Mouse (Mus musculus) thymus, adult 2 months (tissue): ENCODE results near the gene Ftl1-ps1. TPM values are rescaled to one million over a fixed set of nuclear protein-coding genes. Genes with fewer than 3 reads are reported as not detected.

Experiments used
- DNase-seq: peaks from one replicate; pipeline ENCODE4 v3.0.0; 2021
- H3K27ac ChIP-seq: fragments of 200-500 bp; 2 replicates; pipeline ENCODE4 v1.5.1; 2012; ENCODE audit warnings: low read length, control low read depth; ENCODE audit not compliant: control insufficient read depth, insufficient read depth
- H3K27me3 ChIP-seq: fragments of 200-500 bp; 2 replicates; pipeline ENCODE4 v1.6.1; 2012; ENCODE audit warnings: mild to moderate bottlenecking, low read length, moderate library complexity, mixed read lengths; ENCODE audit not compliant: control insufficient read depth, insufficient read depth
- H3K36me3 ChIP-seq: fragments of 200-500 bp; 2 replicates; pipeline ENCODE4 v1.6.1; 2012; ENCODE audit warnings: mild to moderate bottlenecking, low read length, moderate library complexity; ENCODE audit not compliant: control insufficient read depth, insufficient read depth
- H3K4me1 ChIP-seq: fragments of 200-500 bp; replicated peaks from 2 replicates; pipeline ENCODE4 v1.6.1; 2012; ENCODE audit warnings: low read length; ENCODE audit not compliant: control insufficient read depth, insufficient read depth
- H3K4me3 ChIP-seq: fragments of 200-500 bp; 2 replicates; pipeline ENCODE4 v1.5.1; 2012; ENCODE audit warnings: mild to moderate bottlenecking, low read length, control low read depth, moderate library complexity; ENCODE audit not compliant: control insufficient read depth, insufficient read depth
- CTCF ChIP-seq: fragments of 200-500 bp; IDR thresholded peaks from 2 replicates; pipeline ENCODE4 v1.5.1; 2012; ENCODE audit warnings: mild to moderate bottlenecking, control low read depth, low read length, moderate library complexity, borderline replicate concordance; ENCODE audit not compliant: control insufficient read depth, poor library complexity, insufficient read depth; ENCODE audit errors: extremely low read depth
- POLR2A ChIP-seq: fragments of 200-500 bp; IDR thresholded peaks from 2 replicates; pipeline ENCODE4 v1.6.1; 2012; ENCODE audit warnings: mild to moderate bottlenecking, low read length, control low read depth, moderate library complexity; ENCODE audit not compliant: control insufficient read depth, poor library complexity, insufficient read depth; ENCODE audit errors: extremely low read depth
- WGBS: fragments of 180-500 bp; shearing (Covaris S2); methylation state at CpG from one replicate; pipeline ENCODE4 v1.1.7; 2018; 5-methylcytosine and 5-hydroxymethylcytosine counted together
- polyA plus RNA-seq: library from polyadenylated mRNA; depleted of rRNA; stranded (reverse); fragments of >200 nt; gene quantifications from 2 replicates; pipeline ENCODE4 v1.2.3, GENCODE M21; 2012; rRNA removed

Gene Ftl1-ps1
- polyA plus RNA-seq, 1 experiment, result 23.3 TPM

- 75% methylated on average over 3 of the region's 3 CpGs for WGBS
- no peaks in the 10 kb centered on the region for H3K36me3 ChIP-seq
- TF ChIP-seq POLR2A, result no peak
- DNase-seq, result no peak
- no peaks in the 10 kb centered on the region for H3K4me1 ChIP-seq
- no peak overlapping the region for H3K4me3 ChIP-seq
- H3K27me3 ChIP-seq, result no peaks in the 10 kb centered on the region
- no peak overlapping the region for H3K27ac ChIP-seq
These were observed 17.2 kb upstream of the Ftl1-ps1 start for GRCm38 (mm10) chr13:74382289-74382688.

DNA sequence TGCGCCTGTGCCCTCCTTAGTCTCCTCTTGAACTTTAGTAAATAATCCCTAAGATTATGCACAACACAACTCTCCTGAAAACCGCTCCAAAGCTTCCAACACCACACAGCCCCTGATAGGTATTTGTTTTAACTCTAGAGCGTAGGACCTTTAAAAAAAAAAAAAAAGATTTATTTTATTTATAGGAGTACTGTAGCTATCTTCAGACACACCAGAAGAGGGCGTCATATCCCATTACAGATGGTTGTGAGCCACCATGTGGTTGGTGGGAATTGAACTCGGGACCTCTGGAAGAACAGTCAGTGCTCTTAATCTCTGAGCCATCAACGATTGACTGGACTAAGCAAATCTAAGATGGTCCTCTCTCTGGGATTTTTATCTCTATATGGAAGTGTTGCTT lies 9.8 kb upstream of the Ftl1-ps1 start:
- Histone ChIP-seq H3K27ac (no peak overlapping the region), H3K27me3 (no peaks in the 10 kb centered on the region), H3K36me3 (no peaks in the 10 kb centered on the region), H3K4me1 (no peaks in the 10 kb centered on the region), H3K4me3 (no peak overlapping the region)
- no peak for DNase-seq
- WGBS, result 78% methylated on average over 6 of the region's 6 CpGs
- TF ChIP-seq POLR2A (no peak), CTCF (no peak)

DNA sequence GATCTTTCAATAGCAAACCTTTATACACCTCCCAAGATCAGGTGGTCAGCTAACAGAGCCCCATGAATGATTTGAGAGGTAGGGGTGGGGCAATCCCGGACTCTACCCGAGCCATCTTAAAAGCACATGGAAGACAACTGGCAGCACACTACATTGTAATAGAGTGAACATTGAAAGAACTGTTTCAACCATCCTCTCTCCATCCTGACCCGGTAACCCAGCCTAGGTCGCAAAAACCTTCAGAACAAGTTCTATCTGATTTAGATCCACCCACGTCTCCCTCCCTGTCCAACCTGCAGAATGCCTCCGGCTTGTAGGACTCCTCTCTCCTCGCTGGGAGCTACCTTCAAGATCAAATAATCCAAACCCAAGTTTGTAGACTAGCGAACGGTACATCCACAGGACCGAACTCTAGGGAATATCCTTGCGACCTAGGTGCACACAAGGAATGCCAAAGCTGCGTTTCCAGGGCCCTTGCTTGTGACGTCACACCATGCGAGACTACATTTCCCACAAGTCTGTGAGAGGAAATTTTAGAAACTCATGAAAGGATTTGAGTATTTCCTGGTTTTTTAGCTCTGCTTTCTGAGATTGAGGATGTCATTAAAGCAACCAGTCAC lies 9.0 kb upstream of the Ftl1-ps1 start, which contains the start of gene Zfp72:
TSS of gene Zfp72 (minus strand) at position 466 of the 620 bp plus-strand sequence.
- WGBS, result 2% methylated on average over 14 of the region's 14 CpGs
- H3K4me1 ChIP-seq, result no peaks in the 10 kb centered on the region
- no peak within 1 kb of the TSS for H3K27ac ChIP-seq
- peak within 1 kb of the TSS; percentile 48 for H3K4me3 ChIP-seq
- H3K27me3 ChIP-seq, result no peaks in the 10 kb centered on the region
- DNase-seq, result peak; percentile 69
- TF ChIP-seq CTCF (no peak), POLR2A (no peak)
- H3K36me3 ChIP-seq, result no peaks in the 10 kb centered on the region

- no peaks in the 10 kb centered on the region for H3K36me3 ChIP-seq
- no peak for DNase-seq
- no peak overlapping the region for H3K27ac ChIP-seq
- TF ChIP-seq POLR2A (no peak), CTCF (no peak)
- no peaks in the 10 kb centered on the region for H3K27me3 ChIP-seq
- no peaks in the 10 kb centered on the region for H3K4me1 ChIP-seq
- H3K4me3 ChIP-seq, result no peak overlapping the region
- 68% methylated on average over 2 of the region's 2 CpGs for WGBS
These were observed 8.3 kb upstream of the Ftl1-ps1 start for GRCm38 (mm10) chr13:74391156-74391555.

- no peaks in the 10 kb centered on the region for H3K36me3 ChIP-seq
- H3K27ac ChIP-seq, result no peak overlapping the region
- H3K4me3 ChIP-seq, result no peak overlapping the region
- no peaks in the 10 kb centered on the region for H3K27me3 ChIP-seq
- H3K4me1 ChIP-seq, result no peaks in the 10 kb centered on the region
- 35% methylated on average over 19 of the region's 19 CpGs for WGBS
- DNase-seq, result no peak
- no peak for TF ChIP-seq CTCF
- no peak for TF ChIP-seq POLR2A
These were observed 40.4 kb downstream of the Ftl1-ps1 start for GRCm38 (mm10) chr13:74439895-74440294.

Other genes with a start within 250 kb of the Ftl1-ps1 start
- gene Exoc3, start 191.0 kb upstream of the Ftl1-ps1 start, polyA plus RNA-seq, result 36.1 and 45.6 TPM in 2 replicates
- 0.51 and 1.2 TPM in 2 replicates for gene Ahrr, start 107.4 kb upstream of the Ftl1-ps1 start, polyA plus RNA-seq
- gene Pdcd6, start 82.1 kb upstream of the Ftl1-ps1 start, polyA plus RNA-seq, result 92.8 and 109 TPM in 2 replicates
- 115 and 127 TPM in 2 replicates for gene Sdha, start 49.4 kb upstream of the Ftl1-ps1 start, polyA plus RNA-seq
- 3.6 and 4.0 TPM in 2 replicates for gene Ccdc127, start 49.4 kb upstream of the Ftl1-ps1 start, polyA plus RNA-seq
- 0.31 and 5.0 TPM in 2 replicates for gene Lrrc14b, start 35.7 kb upstream of the Ftl1-ps1 start, polyA plus RNA-seq
- 0.19 and 0.23 TPM in 2 replicates for gene Zfp72, start 8.9 kb upstream of the Ftl1-ps1 start, polyA plus RNA-seq
- gene Zfp825, start 94.3 kb downstream of the Ftl1-ps1 start, polyA plus RNA-seq, result 0.98 and 1.1 TPM in 2 replicates
- 22.8 and 29.3 TPM in 2 replicates for gene Erap1, start 239.9 kb downstream of the Ftl1-ps1 start, polyA plus RNA-seq